Mouse (Mus musculus) CD4-positive, CD25-positive, alpha-beta regulatory T cell, adult 2 months (primary cell): ENCODE measurements around the gene Mup6.
"Not testable (repeated sequence)": the region's sequence is repeated elsewhere in the genome, so short reads cannot be mapped to it uniquely, and the experiment has no call there.

Experiments used
- DNase-seq: peaks from one replicate; pipeline ENCODE4 v3.0.0-alpha.2; 2012; ENCODE audit warnings: low read depth, low spot score

The Mup6 gene

DNA sequence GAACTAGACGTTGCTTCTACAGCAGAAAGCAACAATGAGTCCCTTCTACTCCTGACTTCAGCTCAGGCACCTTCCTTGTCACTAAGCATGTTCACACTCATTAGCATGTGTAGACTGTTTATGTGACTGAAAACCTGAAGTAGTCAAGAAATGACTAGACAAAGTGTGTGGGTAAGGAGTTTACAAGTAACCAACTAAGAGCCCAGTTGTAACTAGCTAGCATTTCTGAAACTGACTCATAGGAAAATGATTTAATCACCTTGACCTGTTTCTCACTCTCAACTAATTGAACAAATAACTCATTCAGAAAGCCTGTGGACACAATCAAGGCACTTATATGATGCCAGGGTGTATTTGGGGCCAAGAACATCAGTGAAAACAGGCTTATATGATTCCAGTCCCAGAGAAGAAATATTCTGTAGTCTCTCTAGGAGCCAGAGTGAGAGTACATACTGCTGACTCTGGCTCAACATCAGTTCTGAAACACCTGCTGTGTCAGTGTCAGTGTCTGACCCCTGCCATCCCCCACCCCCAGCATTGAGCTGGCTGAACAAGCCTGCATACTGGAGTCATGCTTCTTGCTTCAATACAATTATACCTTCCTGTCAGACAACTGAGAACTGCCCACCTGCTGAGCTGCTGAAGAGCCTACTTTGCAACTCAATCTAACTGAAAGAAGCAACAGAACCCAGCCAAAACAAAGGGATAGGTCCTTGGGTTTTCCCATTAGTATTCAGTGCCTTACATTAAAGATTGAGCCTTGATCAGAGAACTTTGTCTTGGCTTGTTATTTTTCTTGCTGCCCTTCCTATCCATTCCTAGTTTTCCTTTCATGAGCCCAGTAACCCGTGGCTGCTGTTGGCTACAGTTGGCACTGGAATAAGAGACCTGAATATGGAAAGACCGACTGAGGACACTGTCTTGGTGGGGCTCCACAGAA, at the start of gene Mup6:
Gene Mup6, plus strand, starts transcription at position 890 of the 940 bp plus-strand sequence.
- no peak for DNase-seq

DNA sequence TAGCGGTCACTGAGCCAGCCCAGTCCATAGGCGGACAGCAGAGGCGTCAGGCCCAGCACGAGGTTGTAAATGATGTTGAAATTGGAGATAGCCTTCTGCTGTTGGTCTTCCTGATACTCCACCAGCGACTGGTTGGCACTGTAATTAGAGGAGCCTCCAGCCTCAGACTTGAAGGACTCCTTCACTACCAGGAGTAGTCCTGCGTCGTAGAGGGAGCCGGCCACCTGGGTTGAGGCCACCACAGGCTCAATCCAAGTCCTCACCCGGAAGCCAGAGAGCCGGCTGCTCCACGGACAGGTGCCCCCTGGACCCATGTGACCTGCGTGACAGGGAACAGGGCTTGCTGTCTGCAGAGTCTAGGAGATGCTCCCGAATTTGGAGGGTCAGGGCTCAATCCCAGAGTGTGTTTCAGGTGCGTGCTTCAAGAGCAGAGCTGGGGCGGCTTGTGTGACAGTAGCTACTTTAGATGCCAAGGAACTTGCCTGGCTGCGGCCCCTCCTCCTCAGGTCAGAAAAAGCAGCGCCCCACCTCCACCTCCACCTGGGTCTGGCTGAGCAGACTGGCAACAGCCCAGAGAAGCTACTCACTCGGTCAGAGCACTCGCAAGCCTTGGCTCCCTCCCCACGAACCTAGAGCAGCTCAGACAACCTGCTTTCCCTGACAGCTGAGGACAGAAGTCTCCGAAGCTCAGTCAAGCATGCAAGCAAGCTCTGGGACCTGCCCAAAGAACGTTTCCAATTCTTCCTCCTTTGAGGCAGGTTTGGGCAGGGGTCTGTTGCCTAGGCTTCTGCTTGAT, 49.3 kb upstream of the Mup6 start, which contains the start of gene Slc46a2:
Gene Slc46a2, minus strand, starts transcription at position 449 of the 796 bp plus-strand sequence.
- no peak for DNase-seq

DNA sequence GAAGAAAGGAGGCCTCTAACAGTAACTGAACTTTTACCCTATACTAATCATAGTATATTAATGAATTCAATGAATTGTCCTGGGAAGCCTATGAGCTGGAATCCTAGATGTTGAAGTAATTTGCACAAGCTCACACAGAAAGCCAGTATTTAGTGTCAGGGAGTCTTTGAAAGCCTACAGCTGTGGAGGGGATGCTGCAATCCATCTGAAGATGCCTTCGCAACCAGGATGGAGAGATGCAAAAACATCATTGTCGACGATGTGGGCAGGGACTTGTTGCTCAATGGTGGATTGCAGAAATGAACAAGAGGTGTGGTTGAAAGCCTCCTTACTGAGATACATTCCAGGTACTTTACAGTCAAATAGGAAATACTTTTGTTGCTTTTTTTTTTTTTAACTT, 46.1 kb upstream of the Mup6 start:
- DNase-seq: no peak

DNA sequence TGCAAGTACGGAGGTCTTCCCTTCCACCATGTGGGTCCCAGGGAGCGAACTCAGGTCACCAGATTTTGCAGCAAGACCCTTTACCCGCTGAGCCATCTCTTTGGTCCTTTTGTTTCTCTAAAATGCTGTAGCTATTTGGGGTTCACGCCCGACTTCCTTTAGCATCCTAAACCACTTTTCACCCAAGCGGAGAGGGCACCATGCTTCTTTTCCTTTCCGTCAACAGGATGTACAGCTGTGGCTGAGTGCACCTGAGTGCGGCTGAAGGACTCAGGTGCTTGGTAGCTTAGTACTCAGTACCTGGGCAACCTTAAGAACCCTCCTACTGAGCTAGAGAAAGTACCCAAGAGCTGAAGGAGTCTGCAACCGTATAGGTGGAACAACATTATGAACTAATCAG, 39.0 kb upstream of the Mup6 start:
- DNase-seq: no peak

DNA sequence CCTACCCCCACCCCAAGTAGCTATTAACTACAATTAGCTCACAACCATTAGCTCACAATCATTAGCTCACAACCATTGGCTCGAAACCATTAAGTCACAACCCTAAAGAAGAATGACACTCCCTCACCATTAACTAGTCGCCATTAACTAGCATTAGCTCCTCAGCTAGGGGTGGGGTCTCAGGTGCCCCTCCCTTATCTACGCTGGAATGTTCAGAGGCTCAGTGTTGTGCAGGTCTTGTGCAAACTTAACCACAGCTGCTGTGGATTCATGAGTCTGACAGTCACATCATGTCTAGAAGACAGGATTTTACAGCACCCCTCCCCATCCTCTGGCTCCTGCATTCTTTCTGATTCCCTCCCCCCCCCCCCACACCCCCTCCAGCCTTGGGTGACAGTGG, 36.4 kb upstream of the Mup6 start:
- no peak for DNase-seq

DNA sequence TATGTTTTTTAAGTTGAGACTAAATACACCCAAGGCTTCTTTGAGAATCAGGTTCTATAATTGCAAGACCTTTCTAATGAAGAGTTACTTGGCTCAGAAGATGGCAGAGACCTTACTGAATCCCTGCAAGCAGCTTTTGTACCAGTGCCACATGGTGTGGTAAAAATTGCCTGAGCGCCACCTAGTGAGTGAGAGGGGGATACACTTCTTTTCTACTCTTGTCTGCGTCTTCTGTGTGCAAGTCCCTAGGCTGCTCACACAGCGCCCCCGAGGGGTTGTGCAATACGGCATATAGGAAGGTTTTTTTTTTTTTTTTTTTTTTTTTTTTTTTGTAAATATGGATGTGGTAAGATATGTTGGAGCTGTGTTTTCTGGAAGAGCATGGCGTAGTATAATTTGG, 35.7 kb upstream of the Mup6 start:
- DNase-seq: peak; percentile 82

DNA sequence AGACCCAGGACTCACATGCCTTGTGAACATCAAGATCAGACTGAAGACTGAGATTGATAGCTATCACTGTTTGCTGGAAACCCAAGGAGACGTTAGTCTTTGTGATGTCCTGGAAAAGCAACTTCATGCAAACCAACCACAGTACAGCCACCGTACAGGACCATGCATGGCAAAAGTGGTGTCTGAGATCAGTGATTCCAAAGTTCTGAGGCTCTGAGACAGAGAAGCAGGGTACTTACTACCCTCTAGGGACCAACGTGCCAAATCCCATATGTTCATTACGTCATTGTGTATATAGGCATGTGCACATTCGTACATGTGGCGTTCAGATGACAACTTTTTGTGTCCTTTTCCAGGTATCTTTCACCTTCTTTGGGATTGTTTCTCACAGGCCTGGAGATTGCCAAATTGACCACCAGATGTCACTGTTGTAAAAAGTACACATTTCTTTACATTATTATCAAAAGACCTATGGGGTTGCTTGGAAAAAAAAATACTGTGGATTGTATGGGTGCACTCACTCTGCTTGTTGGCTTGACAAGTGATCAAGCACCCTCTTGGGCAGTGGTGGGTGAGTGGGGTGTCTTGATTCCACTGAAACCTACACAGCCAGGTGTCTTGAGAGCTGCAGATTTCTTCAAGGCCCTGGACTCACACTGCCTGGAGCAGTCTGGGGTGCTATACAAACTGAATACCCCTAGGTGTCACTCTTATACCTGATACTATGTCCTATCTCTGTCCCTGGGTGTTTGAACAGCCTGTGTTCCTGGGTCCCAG, 31.4 kb upstream of the Mup6 start:
- peak; percentile 30 for DNase-seq

DNA sequence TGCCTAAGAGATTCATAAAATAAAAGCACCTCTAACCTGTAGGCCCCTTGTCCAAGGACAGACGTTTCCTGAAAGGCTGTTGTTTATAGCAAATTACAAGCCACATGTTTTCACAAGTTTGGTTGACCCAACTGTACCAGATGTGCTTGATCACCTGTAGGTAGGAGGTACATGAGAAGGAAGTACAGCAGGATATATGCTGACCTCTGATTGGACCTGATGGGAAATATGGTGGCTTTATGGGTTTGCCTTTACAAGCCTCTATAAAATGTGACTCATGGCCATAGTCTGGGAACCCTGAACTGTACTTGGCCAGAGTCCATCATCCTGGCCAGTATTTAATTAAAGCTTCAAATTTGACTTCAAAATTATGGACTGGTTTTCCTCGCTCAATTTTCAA, 26.6 kb upstream of the Mup6 start:
- no peak for DNase-seq

DNA sequence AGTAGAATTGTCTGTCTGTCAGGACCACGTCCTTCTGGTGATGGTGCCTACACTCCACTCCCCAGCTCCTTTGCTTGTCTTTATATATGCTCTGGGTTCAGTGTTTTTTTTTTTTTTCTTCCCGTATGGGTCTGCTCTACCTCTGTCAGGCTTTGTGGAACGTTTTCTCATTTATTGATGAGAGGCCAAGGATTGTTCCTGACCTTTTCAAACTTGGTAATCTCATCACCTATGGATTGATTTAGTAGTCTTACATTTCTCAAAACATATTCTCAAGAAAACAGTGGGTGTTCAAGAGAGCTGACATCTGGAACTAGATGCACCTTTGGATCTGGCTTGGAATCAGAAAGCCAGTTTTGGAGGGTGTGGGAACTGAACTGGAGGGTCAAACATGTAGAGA, 3.5 kb upstream of the Mup6 start, which contains the start of gene Mup4:
Gene Mup4, minus strand, starts transcription at position 101 of the 400 bp plus-strand sequence.
- DNase-seq: no peak

DNA sequence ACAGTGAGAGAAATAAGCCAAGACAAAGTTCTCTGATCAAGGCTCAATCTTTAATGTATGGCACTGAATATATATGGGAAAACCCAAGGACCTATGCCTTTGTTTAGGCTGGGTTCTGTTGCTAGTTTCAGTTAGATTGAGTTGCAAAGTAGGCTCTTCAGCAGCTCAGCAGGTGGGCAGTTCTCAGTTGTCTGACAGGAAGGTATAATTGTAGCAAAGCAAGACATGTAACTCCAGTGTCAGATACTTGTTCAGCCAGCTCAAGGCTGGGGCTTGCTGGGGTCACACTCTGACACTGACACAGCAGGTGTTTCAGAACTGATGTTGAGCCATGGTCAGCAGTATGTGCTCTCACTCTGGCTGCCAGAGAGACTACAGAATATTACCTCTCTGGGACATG, 33.8 kb downstream of the Mup6 start:
- not testable (repeated sequence) for DNase-seq

DNA sequence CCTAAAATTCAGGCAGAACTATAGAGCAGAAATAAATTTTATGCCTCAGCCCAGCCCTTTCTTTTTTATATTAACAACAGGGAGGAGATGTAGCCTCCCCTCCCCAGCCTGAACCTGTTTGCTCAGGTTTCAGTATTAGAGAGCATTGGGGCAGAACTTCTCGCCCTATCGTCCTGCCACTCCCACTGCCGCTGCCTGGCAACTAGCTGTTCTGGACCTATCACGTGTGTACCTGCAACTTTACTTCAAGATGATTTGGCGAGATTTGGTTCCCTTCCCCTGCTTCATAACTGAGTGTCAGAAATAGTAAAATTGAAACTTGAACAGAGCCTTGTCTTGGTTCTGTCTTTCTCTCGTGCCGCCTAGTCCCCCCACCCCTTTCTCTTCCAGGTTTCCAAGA, 56.0 kb downstream of the Mup6 start:
- peak; percentile 1 for DNase-seq

DNA sequence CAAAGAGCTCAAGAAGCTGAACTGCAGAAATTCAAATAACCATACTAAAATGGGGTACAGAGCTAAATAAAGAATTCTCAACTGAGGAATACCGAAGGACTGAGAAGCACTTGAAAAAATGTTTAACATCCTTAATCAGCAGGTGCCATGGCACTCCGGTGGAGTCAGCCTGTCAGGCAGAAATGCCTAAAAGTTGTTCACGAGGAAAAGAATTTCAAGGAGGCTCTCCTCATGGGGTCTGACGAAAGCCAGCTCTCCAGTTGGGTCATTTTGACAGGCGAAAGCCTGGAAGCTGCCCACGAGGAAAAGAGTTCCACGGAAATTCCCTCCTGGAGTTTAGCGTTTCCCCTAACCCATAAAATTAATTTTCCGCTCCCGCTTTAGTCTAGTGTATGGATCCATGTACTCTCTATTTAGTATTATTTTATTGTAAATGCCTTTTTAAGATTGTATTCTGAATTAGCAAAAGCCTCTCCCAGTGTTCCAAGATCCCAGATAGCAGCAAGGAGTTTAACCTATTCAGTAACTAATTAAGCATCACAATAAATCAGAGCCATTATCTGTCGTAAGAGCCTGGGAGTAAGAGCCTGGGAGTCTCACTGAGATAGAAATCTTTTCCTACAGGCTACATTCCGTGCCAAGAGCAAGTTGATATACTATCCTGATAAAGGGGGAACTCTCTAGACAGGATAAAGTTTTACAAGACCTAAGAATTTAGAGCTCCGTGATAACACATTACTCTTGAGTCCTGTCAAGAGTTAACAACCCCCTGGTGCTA, 65.4 kb downstream of the Mup6 start:
- DNase-seq: not testable (repeated sequence)
